8 mouse cellular contexts compared by ENCODE assay signal in the genomic region with DNA sequence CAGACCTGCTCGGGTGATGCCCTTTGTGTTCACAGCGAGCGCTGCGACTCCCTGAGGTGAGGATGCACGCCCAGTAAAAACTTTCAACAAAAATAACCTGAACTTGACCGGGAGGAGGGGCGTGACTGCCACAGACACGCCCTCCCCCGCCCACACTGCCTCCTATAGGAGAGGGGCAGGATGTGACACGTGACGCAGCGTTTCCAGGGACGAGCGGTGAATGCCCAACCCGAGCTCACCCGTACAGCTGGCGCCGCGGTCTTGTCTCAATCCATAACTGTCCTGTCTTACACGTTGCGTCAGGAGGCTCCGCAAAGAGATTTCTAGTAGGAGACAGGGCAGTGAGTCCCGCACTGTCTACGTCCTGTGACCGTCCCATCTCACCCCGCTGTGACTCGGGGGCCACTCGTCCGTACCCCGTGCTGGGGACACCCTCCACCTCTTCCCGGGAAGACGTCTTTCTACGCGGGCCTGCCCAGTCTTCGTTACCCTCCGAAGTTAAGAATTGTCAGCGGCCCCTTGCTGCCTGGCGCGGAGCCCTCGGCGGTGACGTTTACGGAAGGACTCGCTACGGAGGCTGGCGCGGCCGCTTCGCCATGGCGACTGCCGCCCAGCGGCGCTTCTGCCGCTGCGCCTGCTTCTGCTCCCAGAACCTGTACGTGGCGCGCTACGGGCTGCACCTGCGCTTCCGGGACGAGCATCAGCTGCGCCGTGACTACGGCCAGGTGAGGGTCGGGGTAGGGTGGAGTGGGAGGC. TPM values are rescaled to one million over a fixed set of nuclear protein-coding genes. Genes with fewer than 3 reads are reported as not detected.
DNase-seq lines count a peak whose midpoint lies in the region; ATAC-seq lines count a peak whose summit lies in the region.

Gene Ogfod2, plus strand, starts transcription at position 556 of the 756 bp plus-strand sequence.

- no peaks in the 10 kb centered on the region for H3K9me3 ChIP-seq in lung, embryonic 16.5 days (ENCODE audit: control insufficient read depth, low read length)

- peak; percentile 89 to 93 for ATAC-seq in hematopoietic stem cell, adult 5-6 weeks (replicated peaks in 1 of 2; ENCODE audit: insufficient read depth in 1 of 2, low FRiP score in 2 of 2, low TSS enrichment in 1 of 2, low read depth in 1 of 2, poor library complexity in 2 of 2, severe bottlenecking in 2 of 2)
- peak; percentile 98 for ATAC-seq in lung, embryonic 16.5 days (ENCODE audit: low read depth)

- peak; percentile 96 for DNase-seq in MEL-GATA-1-ER (ENCODE audit: extremely low read depth, low read depth)
- peak; percentile 95 for DNase-seq in cerebellum, adult 8-10 months
- peak; percentile 97 for DNase-seq in forelimb bud, embryonic 11.5 days (ENCODE audit: low read depth, low spot score)
- DNase-seq in layer of hippocampus, adult 9-10 months (ENCODE audit: low spot score) = peak; percentile 91
- peak; percentile 94 for DNase-seq in ovary, postnatal 10 days (ENCODE audit: low spot score)
- DNase-seq in thymus, postnatal 10 days (ENCODE audit: low spot score in 2 of 2) = peak; percentile 93 to 95

- peak within 1 kb of the TSS; percentile 91 for H3K4me3 ChIP-seq in lung, embryonic 16.5 days (ENCODE audit: low read length)

- H3K36me3 ChIP-seq in lung, embryonic 16.5 days (ENCODE audit: control insufficient read depth, insufficient read depth, low read length) = peaks cover 3% of the 10 kb centered on the region; the same call in 1 of the 2 replicates

- H3K4me1 ChIP-seq in lung, embryonic 16.5 days (replicated peaks; ENCODE audit: control insufficient read depth, insufficient read depth, low read length) = peaks cover 17% of the 10 kb centered on the region

- no peaks in the 10 kb centered on the region for H3K27me3 ChIP-seq in lung, embryonic 16.5 days (ENCODE audit: control insufficient read depth, insufficient read depth, low read depth, low read length)

- peak within 1 kb of the TSS; percentile 90 for H3K27ac ChIP-seq in lung, embryonic 16.5 days (ENCODE audit: low read length)

- WGBS in lung, embryonic 16.5 days = 0% methylated on average over 65 of the region's 66 CpGs

- H3K9ac ChIP-seq in lung, embryonic 16.5 days (ENCODE audit: low read length) = peak within 1 kb of the TSS; percentile 85

- peak within 1 kb of the TSS; percentile 93 for H3K4me2 ChIP-seq in lung, embryonic 16.5 days (ENCODE audit: low read depth, low read length)

RNA-seq across cellular contexts. Expression of gene Ogfod2, which starts in this region (rescaled TPM):
- total RNA-seq in hematopoietic stem cell, adult 5-6 weeks (2017) = 7.9 and 13.8 TPM in 2 replicates
- 29.7 and 33.1 TPM in 2 replicates for polyA plus RNA-seq in lung, embryonic 16.5 days (2015; fragmentation: Nextera tagmentation; extraction: Ambion mirVana)

Comparison
In these comparisons a context has a peak if more than half of its experiments do, and no peak if none do; other contexts are left out.
1. Peak in every context shown above with its lines: DNase-seq, ATAC-seq, H3K4me3 ChIP-seq and H3K27ac ChIP-seq.